Mouse (Mus musculus) CD4-positive, CD25-positive, alpha-beta regulatory T cell, adult 4 months (primary cell): Measurements from ENCODE around the gene Mid1. TPM values are rescaled to one million over a fixed set of nuclear protein-coding genes. Genes with fewer than 3 reads are reported as not detected.

Experiments
- ATAC-seq: one replicate; pipeline ENCODE4 v1.8.0; 2017
- polyA plus RNA-seq, 2 experiments: library from polyadenylated mRNA; unstranded; fragments of 100-300 nt; shearing (Covaris generic); gene quantifications; one replicate each; pipeline ENCODE4 v1.2.1; 2017

Gene Mid1
- 1 to 10 TPM; 3.8 to 4.3 TPM for polyA plus RNA-seq

DNA sequence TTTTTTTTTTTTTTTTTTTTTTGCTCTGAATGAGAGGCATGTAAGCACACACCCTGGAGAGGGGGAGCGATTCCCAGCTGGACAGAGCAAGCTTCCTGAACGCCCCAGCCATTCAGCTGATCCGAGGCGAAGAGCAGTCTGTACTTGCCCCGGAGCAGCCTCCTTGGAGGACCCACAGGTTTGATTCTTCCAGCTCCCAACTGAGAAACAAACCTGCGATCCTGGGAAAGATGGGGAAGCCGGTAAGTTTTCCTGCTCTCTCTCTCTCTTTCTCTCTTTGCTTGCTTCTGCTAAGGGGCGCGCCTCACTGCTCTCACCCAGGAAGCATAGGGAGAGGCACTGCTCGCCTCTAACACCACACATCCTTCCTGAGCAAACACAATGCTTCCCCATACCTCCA lies at the start of gene Mid1:
TSS of gene Mid1 (plus strand) at position 69 of the 400 bp plus-strand sequence.
- ATAC-seq = no peak

DNA sequence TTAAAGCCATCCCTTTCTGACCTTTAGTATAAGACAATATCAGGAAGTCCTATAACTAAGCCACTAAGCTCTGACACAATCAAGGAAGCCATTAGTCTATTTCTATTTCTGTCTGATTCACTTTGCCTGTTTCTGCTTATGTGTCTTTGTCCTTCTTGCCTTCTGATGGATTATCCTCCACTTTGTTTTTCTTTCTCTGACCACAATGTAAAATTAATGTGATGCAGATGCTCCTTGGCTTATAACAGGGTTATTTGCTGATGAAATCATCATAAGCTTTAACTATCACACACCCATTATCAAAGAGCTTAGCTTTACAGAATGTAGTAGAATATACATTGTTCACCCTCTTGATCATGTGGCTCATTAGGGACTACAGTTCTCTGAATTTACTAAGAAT lies 11.9 kb upstream of the Mid1 start:
- ATAC-seq = no peak

GRCm38 (mm10) chrX:169676313-169676712 lies 8.7 kb upstream of the Mid1 start:
- ATAC-seq = no peak

- no peak for ATAC-seq
Measured at GRCm38 (mm10) chrX:169685731-169686130, 732 bp downstream of the Mid1 start.

GRCm38 (mm10) chrX:169691217-169691616 lies 6.2 kb downstream of the Mid1 start:
- no peak for ATAC-seq

GRCm38 (mm10) chrX:169691675-169692074 lies 6.7 kb downstream of the Mid1 start:
- ATAC-seq = no peak

- ATAC-seq = no peak
Measured at GRCm38 (mm10) chrX:169692225-169692909, 7.4 kb downstream of the Mid1 start.

GRCm38 (mm10) chrX:169704016-169704602 lies 19.1 kb downstream of the Mid1 start:
- no peak for ATAC-seq

GRCm38 (mm10) chrX:169723511-169723910 lies 38.5 kb downstream of the Mid1 start:
- ATAC-seq = no peak

GRCm38 (mm10) chrX:169735387-169735969 lies 50.5 kb downstream of the Mid1 start:
- ATAC-seq = no peak

- no peak for ATAC-seq
Measured at GRCm38 (mm10) chrX:169758001-169758400, 73.0 kb downstream of the Mid1 start.

DNA sequence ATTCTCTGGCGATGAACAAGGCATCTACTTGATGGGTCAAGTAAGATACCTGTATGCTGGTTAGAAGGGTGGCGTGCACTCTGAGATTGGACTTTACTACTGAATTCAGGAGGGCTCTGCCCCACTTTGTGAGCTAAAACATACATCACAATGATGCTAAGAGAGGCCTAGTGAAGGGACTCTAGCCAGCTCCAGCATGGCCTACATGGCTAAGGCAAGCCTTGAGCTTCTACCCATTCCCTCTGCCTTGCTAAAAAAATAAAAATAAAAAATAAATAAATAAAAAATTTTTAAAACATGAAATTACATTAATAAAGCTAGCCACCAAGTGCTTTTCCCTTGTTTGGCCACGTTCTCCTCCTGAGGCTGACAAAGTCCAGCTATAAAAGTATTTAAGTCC lies 94.5 kb downstream of the Mid1 start, which contains the start of gene 4933400A11Rik:
TSS of gene 4933400A11Rik (minus strand) at position 101 of the 400 bp plus-strand sequence.
- no peak for ATAC-seq

GRCm38 (mm10) chrX:169789702-169790101 lies 104.7 kb downstream of the Mid1 start:
- no peak for ATAC-seq

GRCm38 (mm10) chrX:169792879-169793278 lies 107.9 kb downstream of the Mid1 start:
- no peak for ATAC-seq

DNA sequence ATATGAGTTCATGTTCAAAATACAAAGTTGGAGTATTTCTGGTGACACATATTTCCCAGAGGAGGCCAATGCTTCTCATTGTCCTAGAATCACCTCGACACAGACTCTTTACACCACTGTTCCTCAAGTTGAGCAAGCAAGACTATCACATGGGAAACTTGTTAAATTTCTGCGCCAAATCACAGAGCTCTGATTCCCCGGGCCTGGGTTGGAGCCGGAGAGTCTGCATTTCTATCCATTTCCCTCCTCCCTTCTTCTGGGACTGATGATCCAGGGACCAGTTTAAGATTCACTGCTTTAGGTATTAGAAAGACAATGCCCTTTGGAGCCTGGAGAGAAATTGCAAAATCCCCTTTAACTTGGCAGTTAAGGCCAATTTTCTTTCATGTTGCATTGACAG lies 109.4 kb downstream of the Mid1 start:
- no peak for ATAC-seq

- ATAC-seq = no peak
Measured at GRCm38 (mm10) chrX:169794831-169795311, 109.9 kb downstream of the Mid1 start.

DNA sequence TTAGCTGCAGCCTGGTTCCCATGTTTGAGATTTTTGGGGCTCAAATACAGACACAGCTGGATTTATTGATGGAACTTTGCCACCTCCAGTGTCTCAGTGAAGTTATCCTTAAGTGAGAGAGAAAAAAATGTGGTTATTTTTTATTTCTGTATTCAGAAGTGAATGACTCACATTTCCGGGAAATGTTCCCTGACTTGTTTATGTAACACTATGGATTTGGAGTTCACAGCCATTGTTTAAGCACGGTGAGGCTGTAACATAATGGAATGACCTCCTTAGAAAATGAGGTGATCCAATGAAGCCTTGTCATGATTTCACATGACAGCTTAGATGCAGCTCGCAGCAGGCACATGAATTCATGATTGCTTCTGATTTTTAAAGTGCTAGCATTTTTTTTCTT lies 112.1 kb downstream of the Mid1 start:
- ATAC-seq = no peak

DNA sequence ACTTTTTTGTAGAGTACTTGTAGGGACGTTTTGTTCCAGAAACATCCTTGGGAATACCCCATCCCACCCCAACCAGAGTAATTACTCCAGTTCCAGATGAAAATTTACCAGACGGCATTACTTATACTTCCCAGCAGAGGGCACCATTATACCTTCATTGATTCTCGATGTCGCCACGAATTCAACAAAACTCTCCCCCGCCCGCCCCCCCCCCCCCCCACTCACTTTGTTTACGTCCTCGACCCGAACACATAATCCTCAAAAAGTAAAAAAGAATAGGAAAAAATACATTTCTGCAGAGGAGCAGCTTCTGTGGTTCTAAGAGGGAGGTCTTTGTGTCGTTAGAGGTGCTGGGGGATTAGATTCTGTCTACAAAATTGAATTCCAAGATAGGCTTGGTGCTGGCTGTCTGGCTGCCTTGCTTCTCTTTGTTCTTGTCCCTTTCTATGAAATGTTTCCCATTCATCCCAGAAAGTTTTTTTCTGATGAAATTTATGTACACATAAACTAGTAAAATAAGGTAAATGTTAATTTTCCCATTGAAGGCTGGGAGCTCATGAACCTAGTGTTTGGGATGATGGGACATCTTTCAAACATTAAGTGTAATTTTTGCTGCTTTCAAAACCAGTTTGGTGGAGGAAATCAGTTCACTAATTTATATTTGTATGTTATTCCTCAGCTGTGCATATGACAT lies 114.1 kb downstream of the Mid1 start:
- ATAC-seq = peak; percentile 51

DNA sequence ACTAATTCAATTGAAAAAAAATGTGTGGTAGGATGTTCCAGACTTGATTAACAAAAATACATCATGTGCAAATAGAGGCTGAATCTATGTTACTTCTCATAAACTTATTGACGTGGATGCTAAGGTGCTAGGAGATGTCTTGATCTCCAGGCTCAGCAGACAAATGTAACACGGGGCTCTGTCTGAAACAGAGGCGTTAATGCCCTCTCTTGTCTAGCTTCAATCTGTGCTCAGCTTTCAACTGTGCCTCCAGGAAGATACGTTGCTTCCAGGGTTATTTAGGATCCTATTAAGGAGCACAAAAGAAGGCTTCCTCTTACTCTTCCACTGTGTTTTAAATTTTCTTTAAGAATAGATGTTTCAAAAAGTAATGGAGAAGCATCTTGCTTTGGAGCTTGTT lies 115.2 kb downstream of the Mid1 start:
- ATAC-seq = no peak

- ATAC-seq = no peak
Measured at GRCm38 (mm10) chrX:169805791-169806190, 120.8 kb downstream of the Mid1 start.

DNA sequence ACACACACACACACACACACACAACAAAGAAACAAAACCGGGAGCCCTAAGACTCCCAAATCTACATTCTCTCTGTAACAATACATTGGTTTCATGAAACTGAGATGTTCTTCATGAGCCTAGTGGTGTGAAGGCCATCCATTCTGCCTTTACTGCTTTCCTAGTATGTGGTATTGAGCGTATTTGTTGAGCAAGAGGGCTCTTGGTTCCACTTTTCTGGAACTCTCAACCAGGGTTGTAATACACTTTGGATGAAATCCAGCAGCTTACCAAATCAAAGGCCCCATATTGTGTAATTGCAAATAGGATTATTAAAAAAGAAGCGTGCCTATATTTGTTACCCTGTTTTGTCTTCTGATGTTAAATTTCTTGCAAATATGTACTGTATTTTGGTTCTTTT lies 122.7 kb downstream of the Mid1 start:
- ATAC-seq = no peak

- ATAC-seq = no peak
Measured at GRCm38 (mm10) chrX:169811318-169811717, 126.3 kb downstream of the Mid1 start.

- no peak for ATAC-seq
Measured at GRCm38 (mm10) chrX:169811783-169812182, 126.8 kb downstream of the Mid1 start.
